Mouse (Mus musculus) brain, embryonic 14.5 days (tissue): Measurements from ENCODE around the gene Snrpc.

ENCODE experiments used
- CTCF ChIP-seq: fragments of 200-500 bp; IDR thresholded peaks from 2 replicates; pipeline ENCODE4 v1.5.1; 2012; ENCODE audit warnings: inconsistent platforms, mild to moderate bottlenecking, moderate library complexity, borderline replicate concordance; ENCODE audit not compliant: insufficient read depth, insufficient read length; ENCODE audit errors: extremely low read depth
- POLR2A ChIP-seq: fragments of 200-500 bp; IDR thresholded peaks from 2 replicates; pipeline ENCODE4 v1.6.1; 2012; ENCODE audit warnings: mild to moderate bottlenecking, inconsistent platforms, borderline replicate concordance; ENCODE audit not compliant: poor library complexity, insufficient read depth, insufficient read length, severe bottlenecking; ENCODE audit errors: extremely low read depth

GRCm38 (mm10) chr17:27883994-27884393 is 46.0 kb downstream of the Snrpc start:
- TF ChIP-seq CTCF: no peak
- no peak for TF ChIP-seq POLR2A
